In genomic region chr15:93335821-93336657, GRCm38 (mm10) we compare ENCODE assay signal across 8 mouse cellular contexts. TPM values are rescaled to one million over a fixed set of nuclear protein-coding genes. Genes with fewer than 3 reads are reported as not detected.
DNase-seq lines count a peak whose midpoint lies in the region; ATAC-seq and TF ChIP-seq lines count a peak whose summit lies in the region.

No protein-coding gene starts in this region.

- H3K4me2 ChIP-seq in intestine, postnatal 0 days (replicated peaks; ENCODE audit: low read depth): peak overlapping the region; percentile 95
- peak overlapping the region; percentile 91 for H3K4me2 ChIP-seq in liver, embryonic 12.5 days

- peaks cover 9% of the 10 kb centered on the region for H3K36me3 ChIP-seq in intestine, postnatal 0 days (ENCODE audit: control insufficient read depth, insufficient read depth)
- H3K36me3 ChIP-seq in liver, embryonic 12.5 days: peaks cover 14% of the 10 kb centered on the region

- no peaks in the 10 kb centered on the region for H3K4me1 ChIP-seq in intestine, postnatal 0 days (replicated peaks; ENCODE audit: control insufficient read depth, insufficient read depth, low read length)
- peaks cover 25% of the 10 kb centered on the region for H3K4me1 ChIP-seq in liver, embryonic 12.5 days

- ATAC-seq in common myeloid progenitor, adult 5-6 weeks (replicated peaks; ENCODE audit: low read depth, poor library complexity, severe bottlenecking): peak; percentile 29; the same call in 1 of the 2 replicates
- peak; percentile 21 for ATAC-seq in granulocyte monocyte progenitor cell, adult 5-6 weeks (replicated peaks; ENCODE audit: poor library complexity, severe bottlenecking)
- peak; percentile 56 for ATAC-seq in intestine, postnatal 0 days
- ATAC-seq in liver, embryonic 12.5 days: peak; percentile 20; the same call in 1 of the 2 replicates

- H3K27ac ChIP-seq in intestine, postnatal 0 days (ENCODE audit: low read depth, low read length): peak overlapping the region; percentile 89
- H3K27ac ChIP-seq in liver, embryonic 12.5 days: peak overlapping the region; percentile 92

- H3K9ac ChIP-seq in intestine, postnatal 0 days (ENCODE audit: low read depth, low read length): peak overlapping the region; percentile 91
- H3K9ac ChIP-seq in liver, embryonic 12.5 days: peak overlapping the region; percentile 85

- H3K4me3 ChIP-seq in intestine, postnatal 0 days (ENCODE audit: low read depth, low read length): peak overlapping the region; percentile 79
- peak overlapping the region; percentile 85 for H3K4me3 ChIP-seq in liver, embryonic 12.5 days

- peak; percentile 49 for DNase-seq in 3134 (ENCODE audit: extremely low read depth, insufficient read length, low spot score)
- DNase-seq in T-cell, adult 2 months (ENCODE audit: low spot score): peak; percentile 45
- peak; percentile 78 for DNase-seq in neural tube, embryonic 10.5 days (ENCODE audit: extremely low spot score, low spot score)
- DNase-seq in thymus, adult 18-20 months: peak; percentile 35 to 39

- H3K9me3 ChIP-seq in intestine, postnatal 0 days (ENCODE audit: control insufficient read depth): no peaks in the 10 kb centered on the region
- no peaks in the 10 kb centered on the region for H3K9me3 ChIP-seq in liver, embryonic 12.5 days (replicated peaks)

- 0 out of 2 replicates have a peak, but pooled peaks have one; percentile 37 for TF ChIP-seq CTCF in intestine, postnatal 0 days (IDR thresholded peaks at IDR 0.05; ENCODE audit: low read depth)

- under 1% methylated on average over 65 of the region's 110 CpGs for WGBS in intestine, postnatal 0 days
- 1% methylated on average over 70 of the region's 110 CpGs for WGBS in liver, embryonic 12.5 days (ENCODE audit: insufficient replicate concordance)

- no peaks in the 10 kb centered on the region for H3K27me3 ChIP-seq in intestine, postnatal 0 days (replicated peaks; ENCODE audit: control insufficient read depth, insufficient read depth, low read length)
- 0 out of 2 replicates have a peak, but pooled peaks cover 10% of the 10 kb centered on the region for H3K27me3 ChIP-seq in liver, embryonic 12.5 days (replicated peaks)

RNA-seq across cellular contexts. Expression of gene Yaf2, which starts 0.7 kb away (rescaled TPM):
- 36.0 and 37.0 TPM in 2 replicates for total RNA-seq in common myeloid progenitor, adult 5-6 weeks (2017)
- 26.3 and 38.2 TPM in 2 replicates for total RNA-seq in granulocyte monocyte progenitor cell, adult 5-6 weeks (2014; fragmentation: Nextera tagmentation)
- 26.6 and 31.5 TPM in 2 replicates for total RNA-seq in granulocyte monocyte progenitor cell, adult 5-6 weeks (2017)
- polyA plus RNA-seq in intestine, postnatal 0 days (2015; fragmentation: Nextera tagmentation; extraction: Ambion mirVana): 43.0 and 45.0 TPM in 2 replicates
- 42.9 and 45.7 TPM in 2 replicates for polyA plus RNA-seq in liver, embryonic 12.5 days (2016; fragmentation: Nextera tagmentation; extraction: Ambion mirVana)

Comparison
In these comparisons a context has a peak if more than half of its experiments do, and no peak if none do; other contexts are left out.
1. Peak in every context shown above with its lines: DNase-seq, ATAC-seq, H3K4me3 ChIP-seq and H3K27ac ChIP-seq.